Mouse (Mus musculus): ENCODE data around the gene Nsmce3.

DNA sequence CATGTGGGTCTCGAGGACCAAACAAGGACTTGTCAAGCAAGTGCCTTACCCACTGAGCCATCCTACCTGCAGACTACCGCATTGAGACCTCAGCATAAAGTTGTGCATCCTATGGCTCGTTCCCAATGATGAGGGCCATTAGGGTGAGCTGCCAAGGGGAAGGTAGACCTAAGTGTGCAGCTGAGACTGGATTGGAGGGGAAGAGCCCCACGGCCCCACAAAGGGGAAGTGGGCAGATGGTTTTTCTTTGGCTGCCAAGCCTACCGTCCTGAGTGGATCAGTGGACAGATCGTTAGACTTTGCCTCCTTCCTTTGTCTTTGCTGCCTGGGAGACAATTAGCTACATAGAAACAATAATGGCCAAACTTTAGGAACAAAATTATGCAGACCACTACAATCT lies 23.8 kb upstream of the Nsmce3 start:
- TF ChIP-seq POLR2A (IDR thresholded peaks at IDR 0.05; ENCODE audit: borderline replicate concordance, control insufficient read depth, low read depth, low read length) = no peak
- no peak for TF ChIP-seq CTCF (IDR thresholded peaks at IDR 0.05; ENCODE audit: control insufficient read depth, insufficient read depth, low read length)

Measured in bone marrow, adult 2 months (tissue).